Mouse (Mus musculus) forebrain, embryonic 11.5 days (tissue): Measurements from ENCODE around the gene Sema5b. TPM values are rescaled to one million over a fixed set of nuclear protein-coding genes. Genes with fewer than 3 reads are reported as not detected.
A peak's percentile ranks its signal among the peaks of the same experiment; 100 is the strongest.

Source experiments
- ATAC-seq: fragments of 200-750 bp; cut with Nextera tagmentation; replicated peaks from 2 replicates; pipeline ENCODE4 v1.8.0; 2017; ENCODE audit warnings: moderate TSS enrichment; ENCODE audit not compliant: low FRiP score
- DNase-seq: peaks from one replicate; pipeline ENCODE4 v3.0.0-alpha.2; 2017; ENCODE audit warnings: low spot score
- H3K27ac ChIP-seq: fragments of 300-500 bp; sonication (generic); 2 replicates; pipeline ENCODE4 v1.5.1; 2014; ENCODE audit warnings: low read depth, low read length
- H3K27me3 ChIP-seq: fragments of 300-500 bp; sonication (generic); 2 replicates; pipeline ENCODE4 v1.6.1; 2014; ENCODE audit warnings: mild to moderate bottlenecking, low read length, mixed read lengths; ENCODE audit not compliant: control insufficient read depth, insufficient read depth
- H3K36me3 ChIP-seq: fragments of 300-500 bp; sonication (generic); 2 replicates; pipeline ENCODE4 v1.6.1; 2014; ENCODE audit warnings: mild to moderate bottlenecking, low read length, moderate library complexity, mixed read lengths; ENCODE audit not compliant: control insufficient read depth, insufficient read depth
- H3K4me1 ChIP-seq: fragments of 300-500 bp; sonication (generic); replicated peaks from 2 replicates; pipeline ENCODE4 v1.6.1; 2014; ENCODE audit warnings: low read length, mixed read lengths; ENCODE audit not compliant: control insufficient read depth, insufficient read depth
- H3K4me2 ChIP-seq: fragments of 300-500 bp; sonication (generic); 2 replicates; pipeline ENCODE4 v1.6.1; 2014; ENCODE audit warnings: low read depth, mild to moderate bottlenecking, low read length, moderate library complexity, mixed read lengths; ENCODE audit not compliant: severe bottlenecking
- H3K4me3 ChIP-seq: fragments of 300-500 bp; sonication (generic); 2 replicates; pipeline ENCODE4 v1.5.1; 2014; ENCODE audit warnings: low read depth, low read length
- H3K9ac ChIP-seq: fragments of 300-500 bp; sonication (generic); 2 replicates; pipeline ENCODE4 v1.6.1; 2014; ENCODE audit warnings: low read length
- H3K9me3 ChIP-seq: fragments of 300-500 bp; sonication (generic); 2 replicates; pipeline ENCODE4 v1.6.1; 2016; ENCODE audit warnings: low read length, mixed read lengths; ENCODE audit not compliant: control insufficient read depth
- WGBS: fragments of 180-500 bp; shearing (Covaris S2); extraction: QIAGEN DNeasy Blood & Tissue Kit; methylation state at CpG from one replicate; pipeline ENCODE4 v1.1.7; 2014; 5-methylcytosine and 5-hydroxymethylcytosine counted together
- polyA plus RNA-seq: library from polyadenylated mRNA; unstranded; fragments of >200 nt; fragmentation: Nextera tagmentation; extraction: Ambion mirVana; gene quantifications from 2 replicates; pipeline ENCODE4 v1.2.1, GENCODE M21; 2014

Sema5b gene
- polyA plus RNA-seq, 1 experiment from 2014 or later, result 62.6 TPM

DNA sequence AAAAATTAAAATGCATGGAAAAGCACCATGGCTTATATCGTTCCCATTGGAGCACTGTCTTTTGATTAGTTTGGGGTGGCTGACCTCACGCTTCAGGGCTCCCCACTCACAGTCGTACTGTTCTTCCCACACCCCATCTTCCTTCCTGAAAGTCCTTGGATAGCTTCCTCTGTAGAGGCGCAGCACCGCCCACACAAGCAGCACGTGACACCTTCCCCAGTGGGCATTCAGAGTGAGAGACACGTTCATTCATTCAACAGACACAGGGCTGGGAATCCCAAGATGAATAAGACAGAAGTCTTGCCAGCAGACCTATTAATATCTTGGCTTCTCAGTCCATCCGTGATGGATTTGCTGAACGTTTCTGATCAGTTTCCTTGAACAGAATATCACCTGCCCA lies 61.6 kb downstream of the Sema5b start:
- Histone ChIP-seq H3K4me3 (no peak overlapping the region), H3K36me3 (no peaks in the 10 kb centered on the region; the same call in 1 of the 2 replicates), H3K9me3 (no peaks in the 10 kb centered on the region), H3K4me1 (peaks cover 26% of the 10 kb centered on the region), H3K4me2 (no peak overlapping the region), H3K27ac (no peak overlapping the region), H3K9ac (no peak overlapping the region), H3K27me3 (no peaks in the 10 kb centered on the region; the same call in 1 of the 2 replicates)
- ATAC-seq (no peak), DNase-seq (no peak)
- 74% methylated on average over 9 of the region's 9 CpGs for WGBS

DNA sequence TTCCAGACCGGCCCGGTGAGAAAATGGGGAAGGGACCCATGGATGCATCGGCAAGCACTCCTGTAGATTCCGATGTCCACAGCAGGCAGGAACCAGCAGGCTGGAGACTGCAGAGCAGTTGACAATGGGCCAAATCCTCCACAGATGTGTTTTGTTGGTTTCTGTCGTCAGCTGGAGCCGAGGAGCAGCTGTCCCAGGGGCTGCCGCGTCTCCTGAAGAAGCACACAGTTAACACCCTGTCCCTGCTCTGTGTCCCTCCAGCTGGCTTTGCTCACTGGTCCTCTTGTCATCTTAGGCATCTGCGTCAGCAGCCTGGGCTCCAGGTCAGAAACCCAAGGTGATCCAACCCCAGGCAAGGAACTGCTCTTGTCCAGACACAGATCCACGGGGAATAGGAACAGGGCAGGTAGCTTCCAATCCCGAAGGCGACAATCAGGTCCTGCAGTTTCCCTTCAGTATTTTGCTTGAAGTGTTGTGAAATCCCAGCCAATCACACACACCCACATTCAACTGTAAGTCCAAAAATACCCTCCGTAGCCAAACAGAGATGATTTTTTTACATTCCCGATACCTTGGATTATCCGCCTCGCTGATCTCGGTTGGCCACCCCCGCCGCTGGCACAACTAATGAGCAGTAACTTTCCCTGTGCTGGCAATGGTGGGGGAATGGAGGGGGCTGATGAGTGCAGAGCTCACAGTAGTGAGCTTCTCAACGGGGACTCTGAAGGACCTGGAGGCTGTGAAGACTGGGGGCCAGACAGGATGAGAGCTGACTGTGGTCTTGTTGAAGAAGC lies 63.0 kb downstream of the Sema5b start:
- H3K4me2 ChIP-seq, result no peak overlapping the region
- H3K4me1 ChIP-seq, result peaks cover 21% of the 10 kb centered on the region
- H3K27ac ChIP-seq, result no peak overlapping the region
- H3K9me3 ChIP-seq, result no peaks in the 10 kb centered on the region
- DNase-seq (no peak), ATAC-seq (no peak)
- no peaks in the 10 kb centered on the region; the same call in 1 of the 2 replicates for H3K27me3 ChIP-seq
- H3K4me3 ChIP-seq, result no peak overlapping the region
- no peaks in the 10 kb centered on the region; the same call in 1 of the 2 replicates for H3K36me3 ChIP-seq
- no peak overlapping the region for H3K9ac ChIP-seq
- 64% methylated on average over 20 of the region's 20 CpGs for WGBS

DNA sequence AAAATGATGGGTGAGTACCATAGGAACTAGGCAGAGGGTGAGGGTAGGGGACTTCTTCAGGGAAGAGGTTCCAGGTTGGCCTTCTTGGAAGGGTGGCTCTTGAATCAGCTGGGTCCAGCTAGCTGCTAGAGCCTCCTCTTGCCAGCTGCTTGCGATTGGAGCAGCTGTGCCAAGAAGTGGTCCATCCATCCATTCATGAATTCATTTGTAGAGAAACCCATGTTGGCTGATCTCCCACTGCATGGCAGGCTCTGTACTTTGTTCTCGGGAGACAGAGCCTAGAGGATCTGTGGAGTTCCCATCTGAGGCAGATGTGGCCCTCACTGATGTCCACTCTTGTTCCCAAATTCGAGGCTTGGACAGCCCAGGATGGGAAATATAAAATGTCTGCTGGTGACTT lies 66.3 kb downstream of the Sema5b start:
- DNase-seq, result no peak
- Histone ChIP-seq H3K4me2 (no peak overlapping the region), H3K9me3 (no peaks in the 10 kb centered on the region), H3K9ac (no peak overlapping the region), H3K36me3 (no peaks in the 10 kb centered on the region), H3K4me3 (no peak overlapping the region), H3K4me1 (peaks cover 14% of the 10 kb centered on the region), H3K27ac (no peak overlapping the region), H3K27me3 (no peaks in the 10 kb centered on the region; the same call in 1 of the 2 replicates)
- 88% methylated on average over 3 of the region's 3 CpGs for WGBS
- ATAC-seq, result no peak

DNA sequence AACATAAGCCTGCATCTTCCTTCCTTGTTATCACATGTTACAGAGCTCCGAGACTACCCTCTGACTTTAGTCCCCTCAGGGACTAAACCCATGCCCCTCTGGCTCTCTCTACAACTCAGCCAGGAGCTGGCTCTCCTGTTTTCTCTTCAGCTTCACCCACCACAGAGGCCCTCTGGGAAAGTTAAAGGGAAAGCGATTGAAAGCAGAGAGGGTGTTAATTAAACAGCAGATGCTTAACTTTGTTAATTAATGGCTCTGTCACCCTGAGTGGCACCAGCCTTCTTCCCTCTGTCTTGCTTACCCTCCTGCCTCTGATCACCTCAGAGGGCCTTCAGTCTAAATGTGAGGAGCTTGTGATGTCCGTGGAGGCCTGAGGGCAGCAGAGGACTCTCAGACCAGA lies 67.3 kb downstream of the Sema5b start:
- WGBS, result 53% methylated on average over 3 of the region's 3 CpGs
- Histone ChIP-seq H3K9me3 (no peaks in the 10 kb centered on the region), H3K9ac (no peak overlapping the region), H3K27me3 (no peaks in the 10 kb centered on the region), H3K27ac (no peak overlapping the region), H3K4me2 (no peak overlapping the region), H3K36me3 (no peaks in the 10 kb centered on the region), H3K4me3 (no peak overlapping the region), H3K4me1 (peaks cover 14% of the 10 kb centered on the region)
- DNase-seq (no peak), ATAC-seq (0 out of 2 replicates have a peak, but pooled peaks have one; percentile 40)

DNA sequence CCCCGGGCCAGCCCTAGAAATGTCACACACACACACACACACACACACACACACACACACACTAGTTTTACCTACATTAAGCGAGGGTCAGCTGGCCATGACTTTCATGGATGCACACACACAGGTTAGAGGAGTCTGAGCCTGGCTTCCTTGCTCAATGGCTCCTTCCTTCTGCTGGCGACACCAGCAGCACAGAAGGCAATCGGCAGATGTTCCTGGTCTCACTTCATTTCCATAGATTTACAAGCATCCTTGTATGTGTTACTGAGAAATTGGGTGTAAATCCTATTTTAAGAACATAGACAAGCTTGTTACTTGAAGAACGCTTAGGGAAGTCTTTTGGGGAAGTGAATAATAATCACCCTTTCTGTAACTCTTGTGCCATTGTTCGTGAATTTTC lies 68.6 kb downstream of the Sema5b start:
- 82% methylated on average over 6 of the region's 6 CpGs for WGBS
- H3K4me3 ChIP-seq, result no peak overlapping the region
- no peaks in the 10 kb centered on the region for H3K36me3 ChIP-seq
- no peak overlapping the region for H3K27ac ChIP-seq
- ATAC-seq, result no peak
- H3K4me1 ChIP-seq, result peaks cover 6% of the 10 kb centered on the region
- H3K9me3 ChIP-seq, result no peaks in the 10 kb centered on the region
- H3K4me2 ChIP-seq, result no peak overlapping the region
- DNase-seq, result no peak
- H3K9ac ChIP-seq, result no peak overlapping the region
- H3K27me3 ChIP-seq, result no peaks in the 10 kb centered on the region

DNA sequence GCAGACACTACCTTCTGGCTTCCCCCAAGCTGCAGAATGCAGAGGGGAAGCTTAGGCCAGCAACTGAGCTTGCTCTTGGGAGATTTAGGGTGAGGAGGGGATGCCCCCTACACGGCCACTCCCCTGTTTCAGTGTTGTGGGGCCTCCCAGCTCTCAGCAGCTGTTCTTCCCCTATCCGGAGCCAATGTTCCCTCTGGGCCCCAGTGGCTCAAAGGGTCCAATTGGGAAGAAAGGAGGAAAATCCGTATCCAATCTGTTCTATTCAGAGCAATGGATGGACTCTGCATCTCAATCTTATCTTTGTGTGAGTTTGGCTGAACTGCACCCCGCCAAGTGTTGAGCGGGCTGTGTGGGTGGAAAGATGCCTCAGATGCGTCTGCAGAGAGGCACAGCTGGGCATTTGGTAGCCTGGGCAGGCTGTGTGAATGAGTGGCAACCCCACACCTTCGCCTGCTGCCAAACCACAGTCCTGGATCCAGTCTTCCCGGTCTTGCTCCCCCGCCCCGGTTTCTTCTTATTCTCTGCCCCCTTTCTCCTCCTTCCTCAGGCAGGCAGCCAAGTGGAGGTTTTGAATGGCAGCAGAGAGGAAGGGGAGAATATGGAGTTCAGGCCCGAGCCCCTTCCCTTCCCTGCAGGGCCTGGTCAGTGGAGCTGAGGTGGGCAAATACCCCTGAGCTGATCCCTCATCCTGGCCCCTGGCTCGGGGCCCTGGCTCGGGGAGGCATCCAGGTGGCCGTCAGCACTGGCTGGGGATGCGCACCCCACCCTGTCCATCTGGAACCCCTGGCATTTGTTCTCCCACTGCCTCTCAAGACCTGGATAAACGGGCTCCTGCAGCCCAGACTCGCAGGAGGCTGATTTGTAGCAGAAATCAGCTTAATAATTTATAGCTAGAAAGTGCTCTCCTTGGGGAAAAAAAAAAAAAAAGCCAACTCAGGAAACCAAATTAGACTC lies 73.2 kb downstream of the Sema5b start:
- H3K9me3 ChIP-seq, result no peaks in the 10 kb centered on the region
- H3K36me3 ChIP-seq, result no peaks in the 10 kb centered on the region
- H3K27me3 ChIP-seq, result no peaks in the 10 kb centered on the region
- WGBS, result 44% methylated on average over 17 of the region's 17 CpGs
- peak; percentile 58; the same call in 1 of the 2 replicates for ATAC-seq
- H3K27ac ChIP-seq, result peak overlapping the region; percentile 18; the same call in 1 of the 2 replicates
- no peak overlapping the region for H3K4me2 ChIP-seq
- peaks cover 4% of the 10 kb centered on the region for H3K4me1 ChIP-seq
- no peak overlapping the region for H3K4me3 ChIP-seq
- H3K9ac ChIP-seq, result no peak overlapping the region
- no peak for DNase-seq

DNA sequence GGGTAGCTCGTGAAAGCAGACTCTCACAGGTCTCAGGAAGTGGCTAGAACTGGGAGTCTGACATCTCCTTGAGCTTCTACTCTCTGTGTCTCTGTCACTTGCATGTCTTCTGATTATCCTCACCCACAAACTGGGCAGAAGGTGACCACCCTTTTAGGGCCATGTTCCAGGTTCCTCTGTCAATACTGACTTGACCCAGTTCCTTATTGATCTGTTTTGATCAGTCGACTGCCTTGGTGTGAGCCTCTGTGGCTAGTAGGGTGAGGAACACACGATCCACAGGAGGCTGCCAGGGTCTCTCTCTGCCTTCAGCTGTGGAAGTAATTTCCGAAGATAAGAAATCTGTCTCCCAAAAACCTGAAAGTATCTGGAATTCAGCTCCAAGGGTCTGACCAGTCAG lies 76.8 kb downstream of the Sema5b start:
- DNase-seq (no peak), ATAC-seq (no peak)
- Histone ChIP-seq H3K9ac (no peak overlapping the region), H3K36me3 (no peaks in the 10 kb centered on the region), H3K9me3 (no peaks in the 10 kb centered on the region), H3K4me2 (no peak overlapping the region), H3K27me3 (no peaks in the 10 kb centered on the region), H3K4me3 (no peak overlapping the region), H3K4me1 (peaks cover 4% of the 10 kb centered on the region), H3K27ac (no peak overlapping the region)
- 86% methylated on average over 4 of the region's 4 CpGs for WGBS

DNA sequence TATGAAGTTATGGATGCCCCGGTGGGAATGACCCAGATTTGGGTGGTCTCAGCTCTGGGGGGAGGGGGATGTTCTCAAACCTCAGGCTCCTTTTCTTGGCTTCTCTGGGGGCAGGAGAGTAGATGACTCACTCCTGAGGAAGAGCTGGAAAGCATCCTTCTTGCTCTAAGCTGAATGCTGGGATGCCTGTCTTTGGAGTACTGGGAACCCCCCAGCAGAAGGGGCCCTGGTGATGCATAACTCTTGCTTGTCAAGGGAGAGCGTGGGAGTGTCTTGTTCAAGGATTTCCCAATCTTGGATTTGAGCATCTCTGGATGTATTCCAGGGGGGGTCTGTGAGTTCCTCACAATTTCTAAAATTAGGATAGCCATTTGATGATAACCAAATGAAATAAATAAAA lies 82.1 kb downstream of the Sema5b start:
- no peaks in the 10 kb centered on the region for H3K9me3 ChIP-seq
- no peak overlapping the region for H3K4me2 ChIP-seq
- H3K9ac ChIP-seq, result no peak overlapping the region
- no peak overlapping the region for H3K27ac ChIP-seq
- no peak for ATAC-seq
- H3K27me3 ChIP-seq, result no peaks in the 10 kb centered on the region
- 100% methylated on average over 2 of the region's 2 CpGs for WGBS
- H3K36me3 ChIP-seq, result no peaks in the 10 kb centered on the region
- DNase-seq, result no peak
- H3K4me1 ChIP-seq, result peaks cover 8% of the 10 kb centered on the region; the same call in 1 of the 2 replicates
- H3K4me3 ChIP-seq, result no peak overlapping the region
